Comparison of ENCODE assay signal across 8 mouse cellular contexts in the genomic region with DNA sequence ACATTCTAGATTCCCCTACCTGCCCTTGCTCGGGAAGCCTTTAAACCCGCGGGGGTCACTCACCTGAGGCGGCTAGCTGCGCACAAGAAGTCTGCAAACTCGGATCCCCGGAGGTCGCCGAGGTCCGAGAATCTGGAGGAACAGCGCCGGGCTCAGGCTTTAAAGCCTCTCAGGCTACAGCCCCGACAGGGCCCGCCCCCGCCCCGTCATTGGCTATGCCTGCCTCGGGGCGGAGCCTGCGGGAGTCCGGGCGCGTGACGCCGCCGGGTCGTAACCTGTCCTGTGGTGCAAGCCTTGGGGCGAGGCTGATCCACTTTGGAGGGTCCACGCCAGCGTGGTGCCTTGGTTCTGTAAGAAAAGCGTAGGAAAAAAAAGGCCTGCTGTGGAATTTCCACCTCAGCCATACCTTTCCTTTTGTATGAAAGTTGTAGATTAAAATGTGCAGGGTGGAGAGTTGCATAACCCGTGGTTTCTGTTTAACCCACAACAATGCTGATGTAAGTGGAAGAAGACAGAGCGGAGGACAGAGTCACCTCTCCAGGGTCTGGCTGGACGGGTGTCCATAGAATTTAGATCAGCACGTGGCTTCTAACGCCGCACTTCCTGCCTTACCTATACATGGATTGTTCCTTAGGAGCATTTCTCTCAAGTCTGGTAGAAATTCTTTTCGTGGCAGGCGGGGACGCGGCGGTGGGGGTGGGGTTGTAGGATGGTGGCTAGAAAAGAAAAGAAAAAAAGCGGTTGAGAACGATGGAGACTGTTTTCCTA. TPM values are rescaled to one million over a fixed set of nuclear protein-coding genes. Genes with fewer than 3 reads are reported as not detected.
DNase-seq lines count a peak whose midpoint lies in the region; ATAC-seq and TF ChIP-seq lines count a peak whose summit lies in the region.

TSS of gene Ctsl (minus strand) at position 718 of the 768 bp plus-strand sequence.

- H3K4me2 ChIP-seq in CH12.LX (ENCODE audit: insufficient read depth, low read depth, poor library complexity, severe bottlenecking), result peak within 1 kb of the TSS; percentile 30; the same call in 1 of the 2 replicates
- H3K4me2 ChIP-seq in forebrain, embryonic 11.5 days (ENCODE audit: low read depth, low read length, severe bottlenecking), result peak within 1 kb of the TSS; percentile 60
- peak within 1 kb of the TSS; percentile 93 for H3K4me2 ChIP-seq in heart, embryonic 16.5 days (ENCODE audit: low read depth, low read length)
- H3K4me2 ChIP-seq in liver, embryonic 15.5 days, result peak within 1 kb of the TSS; percentile 93
- peak within 1 kb of the TSS; percentile 84 for H3K4me2 ChIP-seq in neural tube, embryonic 12.5 days (replicated peaks)

- no peaks in the 10 kb centered on the region for H3K9me3 ChIP-seq in CH12.LX (replicated peaks; ENCODE audit: low read length)
- H3K9me3 ChIP-seq in forebrain, embryonic 11.5 days (ENCODE audit: control insufficient read depth, low read length), result no peaks in the 10 kb centered on the region
- H3K9me3 ChIP-seq in heart, embryonic 16.5 days (replicated peaks; ENCODE audit: control insufficient read depth, low read length), result no peaks in the 10 kb centered on the region
- H3K9me3 ChIP-seq in liver, embryonic 15.5 days (replicated peaks), result no peaks in the 10 kb centered on the region
- H3K9me3 ChIP-seq in neural tube, embryonic 12.5 days, result no peaks in the 10 kb centered on the region

- peak within 1 kb of the TSS; percentile 17 to 64 (median 29) for H3K4me3 ChIP-seq in CH12.LX (replicated peaks in 1 of 3; ENCODE audit: low read depth in 2 of 3, low read length in 2 of 3, poor library complexity in 1 of 3)
- peak within 1 kb of the TSS; percentile 69 for H3K4me3 ChIP-seq in forebrain, embryonic 11.5 days (ENCODE audit: low read depth, low read length)
- peak within 1 kb of the TSS; percentile 95 for H3K4me3 ChIP-seq in heart, embryonic 16.5 days (ENCODE audit: low read length)
- H3K4me3 ChIP-seq in liver, embryonic 15.5 days (replicated peaks), result peak within 1 kb of the TSS; percentile 64
- H3K4me3 ChIP-seq in neural tube, embryonic 12.5 days, result peak within 1 kb of the TSS; percentile 65

- peaks cover 0 to 7% of the 10 kb centered on the region in 2 experiments; a peak in 2 of 4 replicates for H3K4me1 ChIP-seq in CH12.LX (ENCODE audit: control insufficient read depth in 1 of 2, insufficient read depth in 2 of 2)
- H3K4me1 ChIP-seq in forebrain, embryonic 11.5 days (replicated peaks; ENCODE audit: control insufficient read depth, insufficient read depth, low read length), result no peaks in the 10 kb centered on the region; the same call in 1 of the 2 replicates
- H3K4me1 ChIP-seq in heart, embryonic 16.5 days (ENCODE audit: control insufficient read depth, insufficient read depth, low read length), result peaks cover 19% of the 10 kb centered on the region
- H3K4me1 ChIP-seq in liver, embryonic 15.5 days (replicated peaks), result peaks cover 11% of the 10 kb centered on the region
- H3K4me1 ChIP-seq in neural tube, embryonic 12.5 days, result peaks cover 10% of the 10 kb centered on the region

- no peak for TF ChIP-seq CTCF in CH12.LX (conservative IDR thresholded peaks at IDR 0.05 in 1 of 2, IDR thresholded peaks at IDR 0.05 in 1 of 2; ENCODE audit: low read depth in 2 of 2, low read length in 2 of 2)

- peak; percentile 76 for DNase-seq in CH12.LX (ENCODE audit: extremely low read depth)
- DNase-seq in c-Kit-positive CD71-positive TER-119-negative erythroid progenitor cells, embryonic 14.5 days (ENCODE audit: low read depth), result peak; percentile 83
- peak; percentile 94 for DNase-seq in forebrain, embryonic 11.5 days (ENCODE audit: low spot score)
- DNase-seq in kidney, postnatal 36 days, result peak; percentile 95 to 98
- DNase-seq in telencephalon, adult 2 months (ENCODE audit: low read depth, low spot score), result peak; percentile 80

- no peak within 1 kb of the TSS for H3K27ac ChIP-seq in CH12.LX (ENCODE audit: insufficient read depth, low read depth)
- peak within 1 kb of the TSS; percentile 54; the same call in 1 of the 2 replicates for H3K27ac ChIP-seq in forebrain, embryonic 11.5 days (ENCODE audit: low read depth, low read length)
- peak within 1 kb of the TSS; percentile 86 for H3K27ac ChIP-seq in heart, embryonic 16.5 days (ENCODE audit: low read length)
- H3K27ac ChIP-seq in liver, embryonic 15.5 days (replicated peaks), result peak within 1 kb of the TSS; percentile 69
- peak within 1 kb of the TSS; percentile 50; the same call in 1 of the 2 replicates for H3K27ac ChIP-seq in neural tube, embryonic 12.5 days

- peak; percentile 99 for ATAC-seq in forebrain, embryonic 11.5 days (replicated peaks; ENCODE audit: low FRiP score)
- ATAC-seq in heart, embryonic 16.5 days (replicated peaks; ENCODE audit: extremely low read depth, insufficient read depth, low FRiP score), result peak; percentile 99
- peak; percentile 99 for ATAC-seq in liver, embryonic 15.5 days (ENCODE audit: insufficient read depth)
- peak; percentile 99 for ATAC-seq in neural tube, embryonic 12.5 days (ENCODE audit: low FRiP score, low read depth)

- in situ Hi-C loops in CH12.LX (cut with MboI; ENCODE audit: low pct_ligation_motif_present, low pct_unique_long_range_greater_than_20kb, low sequenced_read_pairs), result no loop called here

- WGBS in forebrain, embryonic 11.5 days, result under 1% methylated on average over 43 of the region's 43 CpGs
- under 1% methylated on average over 43 of the region's 43 CpGs for WGBS in heart, embryonic 16.5 days
- WGBS in liver, embryonic 15.5 days (ENCODE audit: insufficient replicate concordance), result under 1% methylated on average over 43 of the region's 43 CpGs
- WGBS in neural tube, embryonic 12.5 days, result 1% methylated on average over 43 of the region's 43 CpGs

- H3K9ac ChIP-seq in CH12.LX (ENCODE audit: insufficient read depth, low read depth), result no peak within 1 kb of the TSS
- peak within 1 kb of the TSS; percentile 71 for H3K9ac ChIP-seq in forebrain, embryonic 11.5 days (ENCODE audit: low read length)
- H3K9ac ChIP-seq in heart, embryonic 16.5 days (ENCODE audit: low read length), result peak within 1 kb of the TSS; percentile 91
- H3K9ac ChIP-seq in liver, embryonic 15.5 days, result peak within 1 kb of the TSS; percentile 54
- peak within 1 kb of the TSS; percentile 73 for H3K9ac ChIP-seq in neural tube, embryonic 12.5 days

- peak; percentile 22; the same call in 1 of the 2 replicates for TF ChIP-seq POLR2A in CH12.LX (IDR thresholded peaks at IDR 0.05; ENCODE audit: low read depth, low read length)

- no peaks in the 10 kb centered on the region for H3K79me2 ChIP-seq in CH12.LX (replicated peaks; ENCODE audit: control insufficient read depth, extremely low read depth, insufficient read depth, poor library complexity, severe bottlenecking)

- H3K36me3 ChIP-seq in CH12.LX (replicated peaks in 1 of 2; ENCODE audit: control insufficient read depth in 1 of 2, insufficient read depth in 1 of 2, low read length in 1 of 2), result no peaks in the 10 kb centered on the region
- no peaks in the 10 kb centered on the region; the same call in 1 of the 2 replicates for H3K36me3 ChIP-seq in forebrain, embryonic 11.5 days (ENCODE audit: control insufficient read depth, insufficient read depth, low read length)
- H3K36me3 ChIP-seq in heart, embryonic 16.5 days (ENCODE audit: control insufficient read depth, insufficient read depth), result peaks cover 21% of the 10 kb centered on the region
- peaks cover 17% of the 10 kb centered on the region for H3K36me3 ChIP-seq in liver, embryonic 15.5 days (replicated peaks)
- peaks cover 26% of the 10 kb centered on the region for H3K36me3 ChIP-seq in neural tube, embryonic 12.5 days

- no peak for TF ChIP-seq EP300 in CH12.LX (IDR thresholded peaks at IDR 0.05; ENCODE audit: low read length)

- peaks cover 2% of the 10 kb centered on the region for H3K27me3 ChIP-seq in CH12.LX (replicated peaks)
- no peaks in the 10 kb centered on the region for H3K27me3 ChIP-seq in forebrain, embryonic 11.5 days (ENCODE audit: control insufficient read depth, insufficient read depth, low read length)
- H3K27me3 ChIP-seq in heart, embryonic 16.5 days (ENCODE audit: control insufficient read depth, insufficient read depth, low read length), result no peaks in the 10 kb centered on the region
- H3K27me3 ChIP-seq in liver, embryonic 15.5 days, result 0 out of 2 replicates have a peak, but pooled peaks cover 3% of the 10 kb centered on the region
- no peaks in the 10 kb centered on the region for H3K27me3 ChIP-seq in neural tube, embryonic 12.5 days (replicated peaks)

- dilution Hi-C loops in CH12.LX (cut with MboI; ENCODE audit: extremely low pct_ligation_motif_present, extremely low pct_unique_long_range_greater_than_20kb, low sequenced_read_pairs), result no loop called here

- no peak for TF ChIP-seq RAD21 in CH12.LX (IDR thresholded peaks at IDR 0.05; ENCODE audit: low read depth, low read length)

TF ChIP-seq in CH12.LX, 34 proteins besides CTCF, POLR2A, EP300 and RAD21:
- TF ChIP-seq TBP (conservative IDR thresholded peaks at IDR 0.05; ENCODE audit: low read depth, low read length), result 0 out of 2 replicates have a peak, but pooled peaks have one; percentile 28
- no peak for TF ChIP-seq RCOR1 (conservative IDR thresholded peaks at IDR 0.05; ENCODE audit: low read depth, low read length)
TF ChIP-seq in CH12.LX: peak in this region for 1.

RNA-seq across cellular contexts. Expression of gene Ctsl, which starts in this region (rescaled TPM):
- total RNA-seq in CH12.LX (2012; rRNA removed) (0.89 and 1.8 TPM in 2 replicates), CH12.LX (2014; rRNA removed) (4.6 and 5.7 TPM in 2 replicates)
- polyA plus RNA-seq in CH12.LX (2012; ENCODE audit: insufficient read length, low read depth), result 6.5 and 8.1 TPM in 2 replicates
- 119 and 122 TPM in 2 replicates for polyA plus RNA-seq in forebrain, embryonic 11.5 days (2014; fragmentation: Nextera tagmentation; extraction: Ambion mirVana)
- 325 and 477 TPM in 2 replicates for polyA plus RNA-seq in heart, embryonic 16.5 days (2015; fragmentation: Nextera tagmentation; extraction: Ambion mirVana)
- polyA plus RNA-seq in liver, embryonic 15.5 days (2015; fragmentation: Nextera tagmentation; extraction: Ambion mirVana), result 197 and 221 TPM in 2 replicates
- polyA plus RNA-seq in neural tube, embryonic 12.5 days (2016; fragmentation: Nextera tagmentation; extraction: Ambion mirVana), result 136 and 138 TPM in 2 replicates

Comparison
In these comparisons a context has a peak if more than half of its experiments do, and no peak if none do; other contexts are left out.
1. RNA of gene Ctsl (polyA plus RNA-seq): 325 to 477 TPM in heart, embryonic 16.5 days, 197 to 221 TPM in liver, embryonic 15.5 days, 136 to 138 TPM in neural tube, embryonic 12.5 days and 119 to 122 TPM in forebrain, embryonic 11.5 days; 6.5 to 8.1 TPM in CH12.LX; every median in the first group is over 10 times any median in the second.
2. H3K4me2 ChIP-seq: peak in every context shown above with its lines; median percentile 93 in heart, embryonic 16.5 days; 93 in liver, embryonic 15.5 days; 84 in neural tube, embryonic 12.5 days; 60 in forebrain, embryonic 11.5 days; 30 in CH12.LX.
3. H3K4me3 ChIP-seq: peak in every context shown above with its lines; median percentile 95 in heart, embryonic 16.5 days; 69 in forebrain, embryonic 11.5 days; 65 in neural tube, embryonic 12.5 days; 64 in liver, embryonic 15.5 days; 29 in CH12.LX.
4. Peak in every context shown above with its lines, with median percentiles within 50 percentile points of each other: DNase-seq and ATAC-seq.